24 mouse cellular contexts compared by ENCODE assay signal in genomic region chr7:133400691-133401090, GRCm38 (mm10).
DNase-seq lines count a peak whose midpoint lies in the region; ATAC-seq lines count a peak whose summit lies in the region.
"Had no signal": no experiment of that assay in that cellular context is flagged by ENCODE, and none has a peak within 500 bp of the region (broad histone marks: within the 10 kb centered on the region; RNA-seq: fewer than 3 reads in every experiment).

No protein-coding gene starts in this region.

- no peak overlapping the region for H3K9ac ChIP-seq in embryonic facial prominence, embryonic 14.5 days (ENCODE audit: low read depth, low read length)
- H3K9ac ChIP-seq in midbrain, embryonic 11.5 days (ENCODE audit: low read length): no peak overlapping the region
- H3K9ac ChIP-seq in midbrain, embryonic 13.5 days (replicated peaks): no peak overlapping the region
- H3K9ac ChIP-seq: embryonic facial prominence, embryonic 12.5 days; embryonic facial prominence, embryonic 15.5 days; forebrain, embryonic 12.5 days had no signal

- peak; percentile 57 to 61 for DNase-seq in cerebellum, postnatal 10 days
- no peak for DNase-seq in cerebellum, adult 9-10 months
- peak; percentile 6 for DNase-seq in embryonic facial prominence, embryonic 14.5 days (ENCODE audit: low spot score)
- DNase-seq in embryonic facial prominence, embryonic 10.5 days (ENCODE audit: low spot score): no peak
- peak; percentile 57 for DNase-seq in midbrain, embryonic 11.5 days (ENCODE audit: low spot score, missing footprints)
- DNase-seq: adrenal gland, adult 2 months; adrenal gland, postnatal 10 days; adrenal gland, postnatal 25 days; B cell, adult 2 months; cerebellum, adult 11 months; cerebellum, adult 18-20 months; cerebellum, adult 8-10 months; cerebellum, postnatal 25 days; embryo, embryonic 11 days had no signal

- H3K27ac ChIP-seq in embryonic facial prominence, embryonic 14.5 days (replicated peaks; ENCODE audit: low read depth, low read length): no peak overlapping the region
- no peak overlapping the region for H3K27ac ChIP-seq in embryonic facial prominence, embryonic 10.5 days (replicated peaks)
- no peak overlapping the region for H3K27ac ChIP-seq in midbrain, embryonic 11.5 days (ENCODE audit: low read depth, low read length)
- H3K27ac ChIP-seq in midbrain, embryonic 13.5 days: no peak overlapping the region
- H3K27ac ChIP-seq: embryonic facial prominence, embryonic 12.5 days; embryonic facial prominence, embryonic 15.5 days; forebrain, embryonic 10.5 days; forebrain, embryonic 12.5 days had no signal

- no peaks in the 10 kb centered on the region for H3K36me3 ChIP-seq in embryonic facial prominence, embryonic 14.5 days (ENCODE audit: control insufficient read depth, insufficient read depth, low read length)
- no peaks in the 10 kb centered on the region for H3K36me3 ChIP-seq in embryonic facial prominence, embryonic 10.5 days (replicated peaks)
- H3K36me3 ChIP-seq in midbrain, embryonic 11.5 days (ENCODE audit: control insufficient read depth, insufficient read depth, low read length): no peaks in the 10 kb centered on the region
- H3K36me3 ChIP-seq in midbrain, embryonic 13.5 days: no peaks in the 10 kb centered on the region
- H3K36me3 ChIP-seq: embryonic facial prominence, embryonic 12.5 days; embryonic facial prominence, embryonic 15.5 days; forebrain, embryonic 10.5 days; forebrain, embryonic 12.5 days; G1E had no signal

- ATAC-seq in embryonic facial prominence, embryonic 14.5 days (ENCODE audit: low read depth): no peak
- no peak for ATAC-seq in midbrain, embryonic 11.5 days (ENCODE audit: low FRiP score)
- no peak for ATAC-seq in midbrain, embryonic 13.5 days
- ATAC-seq: CD4-positive, CD25-positive, alpha-beta regulatory T cell, adult 4 months; forebrain, embryonic 14.5 days; forebrain, embryonic 16.5 days had no signal

- no peaks in the 10 kb centered on the region for H3K4me1 ChIP-seq in embryonic facial prominence, embryonic 14.5 days (ENCODE audit: control insufficient read depth, insufficient read depth, low read length)
- H3K4me1 ChIP-seq in embryonic facial prominence, embryonic 10.5 days: no peaks in the 10 kb centered on the region
- peaks cover 2% of the 10 kb centered on the region; the same call in 1 of the 2 replicates for H3K4me1 ChIP-seq in midbrain, embryonic 11.5 days (ENCODE audit: control insufficient read depth, insufficient read depth, low read length)
- H3K4me1 ChIP-seq in midbrain, embryonic 13.5 days (replicated peaks): 0 out of 2 replicates have a peak, but pooled peaks cover 5% of the 10 kb centered on the region
- H3K4me1 ChIP-seq: embryonic facial prominence, embryonic 12.5 days; embryonic facial prominence, embryonic 15.5 days; forebrain, embryonic 12.5 days had no signal

- no peak overlapping the region for H3K4me3 ChIP-seq in embryonic facial prominence, embryonic 14.5 days (ENCODE audit: low read depth, low read length)
- H3K4me3 ChIP-seq in embryonic facial prominence, embryonic 10.5 days: no peak overlapping the region
- no peak overlapping the region for H3K4me3 ChIP-seq in midbrain, embryonic 11.5 days (ENCODE audit: low read depth, low read length)
- no peak overlapping the region for H3K4me3 ChIP-seq in midbrain, embryonic 13.5 days (replicated peaks)
- H3K4me3 ChIP-seq: embryonic facial prominence, embryonic 12.5 days; embryonic facial prominence, embryonic 15.5 days; erythroblast, embryonic 14.5 days; forebrain, embryonic 10.5 days; forebrain, embryonic 12.5 days had no signal

- 58% methylated on average over 4 of the region's 4 CpGs for WGBS in embryonic facial prominence, embryonic 14.5 days
- 85% methylated on average over 4 of the region's 4 CpGs for WGBS in embryonic facial prominence, embryonic 10.5 days
- 88% methylated on average over 4 of the region's 4 CpGs for WGBS in midbrain, embryonic 11.5 days
- WGBS in midbrain, embryonic 13.5 days: 79% methylated on average over 4 of the region's 4 CpGs

- H3K4me2 ChIP-seq in embryonic facial prominence, embryonic 14.5 days (ENCODE audit: low read depth, low read length): no peak overlapping the region
- no peak overlapping the region for H3K4me2 ChIP-seq in midbrain, embryonic 11.5 days
- no peak overlapping the region for H3K4me2 ChIP-seq in midbrain, embryonic 13.5 days (replicated peaks)
- H3K4me2 ChIP-seq: embryonic facial prominence, embryonic 12.5 days; embryonic facial prominence, embryonic 15.5 days; forebrain, embryonic 12.5 days had no signal

- H3K9me3 ChIP-seq in embryonic facial prominence, embryonic 14.5 days (ENCODE audit: control insufficient read depth, low read length): no peaks in the 10 kb centered on the region
- H3K9me3 ChIP-seq in embryonic facial prominence, embryonic 10.5 days: no peaks in the 10 kb centered on the region
- H3K9me3 ChIP-seq in midbrain, embryonic 11.5 days (ENCODE audit: control insufficient read depth, low read length): no peaks in the 10 kb centered on the region
- no peaks in the 10 kb centered on the region for H3K9me3 ChIP-seq in midbrain, embryonic 13.5 days
- H3K9me3 ChIP-seq: embryonic facial prominence, embryonic 12.5 days; embryonic facial prominence, embryonic 15.5 days; forebrain, embryonic 10.5 days; forebrain, embryonic 12.5 days had no signal

- H3K27me3 ChIP-seq in embryonic facial prominence, embryonic 14.5 days (replicated peaks; ENCODE audit: control insufficient read depth, insufficient read depth, low read length): no peaks in the 10 kb centered on the region; the same call in 1 of the 2 replicates
- H3K27me3 ChIP-seq in embryonic facial prominence, embryonic 10.5 days (replicated peaks; ENCODE audit: low read depth, poor library complexity, severe bottlenecking): no peaks in the 10 kb centered on the region
- H3K27me3 ChIP-seq in midbrain, embryonic 11.5 days (ENCODE audit: control insufficient read depth, insufficient read depth, low read length): no peaks in the 10 kb centered on the region
- H3K27me3 ChIP-seq in midbrain, embryonic 13.5 days: no peaks in the 10 kb centered on the region
- H3K27me3 ChIP-seq: embryonic facial prominence, embryonic 12.5 days; embryonic facial prominence, embryonic 15.5 days had no signal

Comparison
In these comparisons a context has a peak if more than half of its experiments do, and no peak if none do; other contexts are left out.
1. DNase-seq: peak in cerebellum, postnatal 10 days (2 of 2), embryonic facial prominence, embryonic 14.5 days (single experiment) and midbrain, embryonic 11.5 days (single experiment); none in cerebellum, adult 9-10 months (single experiment) and embryonic facial prominence, embryonic 10.5 days (single experiment).